Mouse (Mus musculus) forebrain, embryonic 11.5 days (tissue): ENCODE measurements around the gene Tnks2. TPM values are rescaled to one million over a fixed set of nuclear protein-coding genes. Genes with fewer than 3 reads are reported as not detected.
A peak's percentile ranks its signal among the peaks of the same experiment; 100 is the strongest.

Experiments
- ATAC-seq: fragments of 200-750 bp; cut with Nextera tagmentation; replicated peaks from 2 replicates; pipeline ENCODE4 v1.8.0; 2017; ENCODE audit warnings: moderate TSS enrichment; ENCODE audit not compliant: low FRiP score
- DNase-seq: peaks from one replicate; pipeline ENCODE4 v3.0.0-alpha.2; 2017; ENCODE audit warnings: low spot score
- H3K27ac ChIP-seq: fragments of 300-500 bp; sonication (generic); 2 replicates; pipeline ENCODE4 v1.5.1; 2014; ENCODE audit warnings: low read depth, low read length
- H3K27me3 ChIP-seq: fragments of 300-500 bp; sonication (generic); 2 replicates; pipeline ENCODE4 v1.6.1; 2014; ENCODE audit warnings: mild to moderate bottlenecking, low read length, mixed read lengths; ENCODE audit not compliant: control insufficient read depth, insufficient read depth
- H3K36me3 ChIP-seq: fragments of 300-500 bp; sonication (generic); 2 replicates; pipeline ENCODE4 v1.6.1; 2014; ENCODE audit warnings: mild to moderate bottlenecking, low read length, moderate library complexity, mixed read lengths; ENCODE audit not compliant: control insufficient read depth, insufficient read depth
- H3K4me1 ChIP-seq: fragments of 300-500 bp; sonication (generic); replicated peaks from 2 replicates; pipeline ENCODE4 v1.6.1; 2014; ENCODE audit warnings: low read length, mixed read lengths; ENCODE audit not compliant: control insufficient read depth, insufficient read depth
- H3K4me2 ChIP-seq: fragments of 300-500 bp; sonication (generic); 2 replicates; pipeline ENCODE4 v1.6.1; 2014; ENCODE audit warnings: low read depth, mild to moderate bottlenecking, low read length, moderate library complexity, mixed read lengths; ENCODE audit not compliant: severe bottlenecking
- H3K4me3 ChIP-seq: fragments of 300-500 bp; sonication (generic); 2 replicates; pipeline ENCODE4 v1.5.1; 2014; ENCODE audit warnings: low read depth, low read length
- H3K9ac ChIP-seq: fragments of 300-500 bp; sonication (generic); 2 replicates; pipeline ENCODE4 v1.6.1; 2014; ENCODE audit warnings: low read length
- H3K9me3 ChIP-seq: fragments of 300-500 bp; sonication (generic); 2 replicates; pipeline ENCODE4 v1.6.1; 2016; ENCODE audit warnings: low read length, mixed read lengths; ENCODE audit not compliant: control insufficient read depth
- WGBS: fragments of 180-500 bp; shearing (Covaris S2); extraction: QIAGEN DNeasy Blood & Tissue Kit; methylation state at CpG from one replicate; pipeline ENCODE4 v1.1.7; 2014; 5-methylcytosine and 5-hydroxymethylcytosine counted together
- polyA plus RNA-seq: library from polyadenylated mRNA; unstranded; fragments of >200 nt; fragmentation: Nextera tagmentation; extraction: Ambion mirVana; gene quantifications from 2 replicates; pipeline ENCODE4 v1.2.1, GENCODE M21; 2014

Gene Tnks2
- polyA plus RNA-seq, 1 experiment from 2014 or later, result 68.3 TPM

DNA sequence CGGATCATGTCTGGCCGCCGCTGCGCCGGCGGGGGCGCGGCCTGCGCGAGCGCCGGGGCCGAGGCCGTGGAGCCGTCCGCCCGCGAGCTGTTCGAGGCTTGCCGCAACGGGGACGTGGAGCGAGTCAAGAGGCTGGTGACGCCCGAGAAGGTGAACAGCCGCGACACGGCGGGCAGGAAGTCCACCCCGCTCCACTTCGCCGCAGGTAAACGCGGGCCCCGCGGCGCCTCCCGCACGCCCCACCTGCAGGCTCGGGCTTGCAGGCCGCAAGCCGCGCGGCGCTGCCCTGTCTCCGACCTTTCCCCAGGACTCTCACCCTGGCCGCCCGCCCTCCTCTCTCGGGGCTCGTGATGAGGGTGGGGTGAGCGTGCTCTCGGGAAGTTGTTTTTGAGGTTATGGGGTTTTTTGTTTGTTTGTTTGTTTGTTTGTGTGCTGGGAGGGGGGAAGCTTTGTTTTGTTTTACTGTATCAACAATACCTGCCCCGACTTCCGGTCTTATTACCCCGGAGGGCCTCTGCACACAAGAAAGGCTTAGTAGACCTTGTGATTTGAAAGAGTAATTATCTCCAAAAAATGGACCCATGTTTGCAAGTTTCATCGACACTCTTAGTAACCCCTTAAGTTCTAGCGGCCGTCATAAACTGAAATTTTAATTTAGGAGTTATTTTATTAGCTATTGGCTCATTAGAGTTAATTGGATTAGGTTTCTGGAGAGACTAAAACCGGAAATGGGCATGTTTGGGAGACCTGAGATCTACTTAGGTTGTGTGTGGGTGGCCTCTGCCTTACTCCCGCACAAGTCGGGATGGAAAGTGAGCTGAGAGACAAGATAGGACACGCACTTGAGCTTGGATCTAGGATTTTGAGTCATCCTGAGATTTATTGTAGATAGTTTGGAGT, 750 bp downstream of the Tnks2 start:
- DNase-seq, result peak; percentile 73
- under 1% methylated on average over 43 of the region's 62 CpGs for WGBS
- H3K4me2 ChIP-seq, result peak overlapping the region; percentile 83

DNA sequence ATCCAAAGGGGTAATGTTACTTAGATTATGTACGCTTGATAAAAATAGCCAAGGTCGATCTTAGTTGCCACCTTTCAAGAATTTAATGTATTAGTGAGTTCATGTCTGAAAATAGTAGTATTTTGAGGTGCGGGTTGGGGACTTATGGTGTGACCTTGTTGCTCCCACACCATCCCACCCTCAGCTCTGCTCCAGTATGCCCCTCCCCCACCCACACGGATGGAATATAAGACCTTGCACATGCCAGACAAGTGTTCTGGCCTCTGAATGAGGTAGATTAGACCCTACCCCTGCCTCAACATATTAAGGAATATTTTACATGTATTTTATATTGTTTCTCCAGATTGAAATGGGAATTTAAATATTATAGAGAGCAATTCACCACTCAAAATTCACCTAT, 2.0 kb downstream of the Tnks2 start:
- H3K9ac ChIP-seq, result no peak overlapping the region
- no peaks in the 10 kb centered on the region for H3K27me3 ChIP-seq
- H3K4me2 ChIP-seq, result peak overlapping the region; percentile 83; the same call in 1 of the 2 replicates
- no peak for DNase-seq
- WGBS, result 76% methylated on average over 4 of the region's 4 CpGs
- no peak for ATAC-seq
- no peaks in the 10 kb centered on the region for H3K9me3 ChIP-seq
- peaks cover 8% of the 10 kb centered on the region for H3K4me1 ChIP-seq
- H3K27ac ChIP-seq, result no peak overlapping the region
- H3K4me3 ChIP-seq, result peak overlapping the region; percentile 13; the same call in 1 of the 2 replicates
- H3K36me3 ChIP-seq, result no peaks in the 10 kb centered on the region

More for the DNA sequence above, 750 bp downstream of the Tnks2 start:
- H3K4me1 ChIP-seq, result peaks cover 8% of the 10 kb centered on the region
- H3K27ac ChIP-seq, result peak overlapping the region; percentile 94
- peak overlapping the region; percentile 98 for H3K4me3 ChIP-seq
- peak; percentile 54 for ATAC-seq
- no peaks in the 10 kb centered on the region for H3K9me3 ChIP-seq
- no peaks in the 10 kb centered on the region for H3K27me3 ChIP-seq
- H3K36me3 ChIP-seq, result no peaks in the 10 kb centered on the region
- peak overlapping the region; percentile 92 for H3K9ac ChIP-seq

DNA sequence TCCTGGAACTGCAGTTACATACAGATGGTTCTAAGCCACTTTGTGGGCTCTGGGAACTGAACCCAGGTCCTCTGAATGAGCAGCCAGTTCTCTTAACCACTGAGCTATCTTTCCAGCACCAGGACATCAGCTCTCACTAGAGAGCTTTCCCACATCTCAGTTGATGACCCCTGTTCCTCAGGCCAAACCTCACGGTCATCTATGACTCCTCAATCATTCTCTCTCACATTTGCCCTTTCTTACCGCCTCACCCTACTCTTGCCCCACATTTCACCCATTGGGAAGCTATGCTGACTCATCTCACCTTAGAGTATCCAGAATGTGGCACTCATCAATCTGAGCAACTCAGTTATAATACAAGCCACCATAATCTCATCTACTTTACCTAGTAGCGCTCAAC, 6.3 kb downstream of the Tnks2 start:
- no peak for DNase-seq
- H3K4me1 ChIP-seq, result peaks cover 6% of the 10 kb centered on the region
- H3K27ac ChIP-seq, result no peak overlapping the region
- H3K36me3 ChIP-seq, result no peaks in the 10 kb centered on the region; the same call in 1 of the 2 replicates
- H3K9me3 ChIP-seq, result no peaks in the 10 kb centered on the region
- 92% methylated on average over 3 of the region's 3 CpGs for WGBS
- H3K4me2 ChIP-seq, result no peak overlapping the region
- H3K9ac ChIP-seq, result no peak overlapping the region
- no peak for ATAC-seq
- H3K27me3 ChIP-seq, result no peaks in the 10 kb centered on the region
- no peak overlapping the region for H3K4me3 ChIP-seq

DNA sequence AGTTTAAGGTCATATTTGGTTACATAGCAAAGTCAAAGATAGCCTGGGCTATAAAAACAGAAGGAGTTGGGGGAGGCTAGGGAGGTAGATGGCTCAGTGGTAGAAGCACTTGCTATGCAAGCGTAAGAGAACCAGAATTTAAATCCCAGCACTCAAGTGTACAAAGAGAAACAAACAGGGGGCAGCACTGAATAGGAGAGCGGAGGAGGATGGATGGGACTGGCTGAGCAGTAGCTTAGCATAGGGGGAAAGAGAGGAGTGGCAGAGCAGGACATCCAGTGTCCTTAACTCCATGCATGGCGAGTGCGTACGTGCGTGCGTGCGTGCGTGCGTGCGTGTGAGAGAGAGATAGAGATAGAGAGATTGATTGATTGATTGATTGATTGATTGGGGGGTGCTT, 9.8 kb downstream of the Tnks2 start:
- Histone ChIP-seq H3K27ac (no peak overlapping the region), H3K4me1 (no peaks in the 10 kb centered on the region)
- 94% methylated on average over 11 of the region's 11 CpGs for WGBS

DNA sequence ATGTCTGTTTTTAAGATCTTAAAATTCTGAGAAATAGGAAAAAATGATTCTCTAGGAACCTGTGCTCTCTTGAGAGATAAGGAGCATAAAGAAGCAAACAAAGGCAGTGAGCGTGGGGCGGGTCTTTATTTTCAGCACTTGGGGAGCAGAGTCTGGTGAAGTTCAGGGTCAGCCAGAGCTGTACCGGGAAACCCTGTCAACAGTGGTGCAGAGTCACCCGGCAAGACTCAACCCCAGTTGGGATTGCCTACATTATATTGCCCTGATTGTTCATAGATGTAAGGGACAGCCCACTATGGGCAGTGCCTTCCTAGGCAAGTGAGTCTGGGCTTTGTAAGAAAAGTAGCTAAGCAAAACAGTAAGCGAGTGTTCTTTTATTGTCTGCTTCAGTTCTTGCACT, 11.9 kb downstream of the Tnks2 start:
- Histone ChIP-seq H3K9ac (no peak overlapping the region), H3K9me3 (no peaks in the 10 kb centered on the region), H3K4me3 (no peak overlapping the region), H3K27me3 (no peaks in the 10 kb centered on the region), H3K4me1 (no peaks in the 10 kb centered on the region), H3K4me2 (no peak overlapping the region), H3K36me3 (peaks cover 4% of the 10 kb centered on the region; the same call in 1 of the 2 replicates), H3K27ac (no peak overlapping the region)
- 85% methylated on average over 5 of the region's 5 CpGs for WGBS
- ATAC-seq (no peak), DNase-seq (no peak)

More for the DNA sequence above, 9.8 kb downstream of the Tnks2 start:
- no peaks in the 10 kb centered on the region for H3K9me3 ChIP-seq
- H3K4me2 ChIP-seq, result no peak overlapping the region
- H3K9ac ChIP-seq, result no peak overlapping the region
- ATAC-seq, result no peak
- H3K4me3 ChIP-seq, result no peak overlapping the region
- no peaks in the 10 kb centered on the region; the same call in 1 of the 2 replicates for H3K36me3 ChIP-seq
- H3K27me3 ChIP-seq, result no peaks in the 10 kb centered on the region
- no peak for DNase-seq

DNA sequence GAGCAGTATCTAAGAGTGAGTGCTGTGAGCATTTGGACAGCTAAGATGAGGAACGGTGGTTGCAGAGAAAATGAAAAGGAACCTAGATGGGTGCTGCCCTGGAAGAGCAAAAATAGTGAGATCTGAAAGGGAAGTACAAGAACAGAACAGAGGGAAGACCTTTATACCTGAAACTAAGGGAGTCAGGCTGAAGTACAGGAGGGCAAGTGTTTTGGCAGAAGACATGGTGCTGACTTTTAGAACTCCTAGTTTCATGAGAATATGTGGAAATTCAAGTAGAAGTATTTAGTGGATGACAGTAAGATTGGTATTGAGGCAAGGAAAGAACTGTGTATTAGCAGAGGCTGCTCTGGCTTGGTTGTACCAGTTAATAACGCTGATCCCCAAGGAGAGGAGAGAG, 19.8 kb downstream of the Tnks2 start:
- no peak for DNase-seq
- H3K9me3 ChIP-seq, result no peaks in the 10 kb centered on the region
- H3K4me1 ChIP-seq, result no peaks in the 10 kb centered on the region
- H3K4me2 ChIP-seq, result no peak overlapping the region
- H3K27me3 ChIP-seq, result no peaks in the 10 kb centered on the region
- WGBS, result 93% methylated on average over 2 of the region's 2 CpGs
- ATAC-seq, result no peak
- no peak overlapping the region for H3K4me3 ChIP-seq
- H3K36me3 ChIP-seq, result peaks cover 8% of the 10 kb centered on the region; the same call in 1 of the 2 replicates
- no peak overlapping the region for H3K9ac ChIP-seq
- H3K27ac ChIP-seq, result no peak overlapping the region

DNA sequence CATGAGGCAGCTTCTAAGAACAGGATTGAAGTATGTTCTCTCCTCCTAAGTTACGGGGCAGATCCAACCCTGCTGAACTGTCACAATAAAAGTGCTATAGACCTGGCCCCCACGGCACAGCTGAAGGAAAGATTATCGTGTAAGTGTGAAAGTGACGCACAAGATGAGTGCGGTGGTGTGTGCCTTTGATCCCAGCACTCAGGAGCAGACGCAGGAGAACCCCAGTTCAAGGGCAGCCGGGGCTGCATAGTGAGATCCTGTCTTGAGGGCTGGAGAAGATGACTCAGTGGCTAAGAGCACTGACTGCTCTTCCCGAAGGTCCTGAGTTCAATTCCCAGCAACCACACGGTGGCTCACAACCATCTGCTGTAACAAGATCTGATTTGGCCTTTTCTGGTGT, 23.8 kb downstream of the Tnks2 start:
- no peaks in the 10 kb centered on the region for H3K27me3 ChIP-seq
- no peaks in the 10 kb centered on the region for H3K4me1 ChIP-seq
- no peaks in the 10 kb centered on the region for H3K9me3 ChIP-seq
- no peak overlapping the region for H3K4me3 ChIP-seq
- ATAC-seq, result no peak
- DNase-seq, result no peak
- no peak overlapping the region for H3K9ac ChIP-seq
- H3K27ac ChIP-seq, result no peak overlapping the region
- no peak overlapping the region for H3K4me2 ChIP-seq
- WGBS, result 95% methylated on average over 9 of the region's 9 CpGs
- peaks cover 9% of the 10 kb centered on the region; the same call in 1 of the 2 replicates for H3K36me3 ChIP-seq

DNA sequence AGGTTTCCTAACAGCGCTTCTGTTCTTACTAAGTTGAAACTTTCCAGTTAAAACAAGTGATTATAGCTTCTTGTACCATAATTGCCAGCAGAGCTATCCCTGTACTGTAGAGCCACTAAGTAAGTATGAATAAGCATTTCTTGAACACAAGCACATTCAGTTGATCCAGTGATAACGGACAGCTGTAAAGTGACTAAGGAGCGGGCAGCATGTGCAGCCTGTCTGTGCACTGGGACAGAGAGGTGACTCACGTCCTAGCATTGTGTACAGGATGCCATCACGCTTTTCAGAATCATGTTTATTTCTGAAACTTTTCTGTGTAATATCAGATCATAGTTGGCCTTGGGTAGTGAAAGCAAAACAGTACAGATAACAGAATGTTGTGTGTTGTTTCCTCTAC, 26.4 kb downstream of the Tnks2 start:
- Histone ChIP-seq H3K27ac (no peak overlapping the region), H3K4me3 (no peak overlapping the region), H3K4me1 (no peaks in the 10 kb centered on the region), H3K9me3 (no peaks in the 10 kb centered on the region), H3K27me3 (no peaks in the 10 kb centered on the region), H3K36me3 (peaks cover 9% of the 10 kb centered on the region; the same call in 1 of the 2 replicates), H3K4me2 (no peak overlapping the region), H3K9ac (no peak overlapping the region)
- ATAC-seq, result no peak
- whole genome bisulfite sequencing, result 95% methylated on average over 5 of the region's 5 CpGs
- no peak for DNase-seq
